Mouse (Mus musculus) ZHBTc4 (cell line): Measurements from ENCODE around the gene Wdr53.
"Not testable (repeated sequence)": the region's sequence is repeated elsewhere in the genome, so short reads cannot be mapped to it uniquely, and the experiment has no call there.

Source experiments
- DNase-seq: peaks from one replicate; pipeline ENCODE4 v3.0.0-alpha.2; 2011; ENCODE audit warnings: low read depth, low spot score

Wdr53 gene

DNA sequence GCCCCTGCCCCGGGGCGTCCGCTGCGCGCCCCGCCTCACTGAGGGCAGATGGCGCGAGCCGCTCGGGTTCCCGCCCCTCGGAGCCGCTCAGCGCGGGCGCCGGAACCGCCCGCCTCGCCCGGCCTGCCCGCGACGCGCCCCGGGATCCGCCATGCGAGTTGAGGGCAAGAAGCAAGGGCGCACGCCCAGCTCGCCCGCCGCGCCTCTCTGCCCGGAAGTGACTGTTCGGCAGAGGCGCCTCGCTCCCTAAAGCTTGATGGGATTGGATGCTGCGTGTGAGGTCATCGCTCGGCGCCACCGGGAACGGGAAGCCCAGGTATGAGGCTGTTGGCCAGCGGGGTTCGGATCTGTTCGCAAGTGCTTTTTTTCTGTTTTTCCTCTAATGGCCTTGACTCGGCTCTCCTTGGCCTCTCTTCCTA is at the start of gene Wdr53, which contains the start of gene Fbxo45:
Wdr53 (plus strand) TSS at position 276 of the 419 bp plus-strand sequence.
Fbxo45 (minus strand) TSS at position 207 of the 419 bp plus-strand sequence.
- DNase-seq: peak; percentile 98

DNA sequence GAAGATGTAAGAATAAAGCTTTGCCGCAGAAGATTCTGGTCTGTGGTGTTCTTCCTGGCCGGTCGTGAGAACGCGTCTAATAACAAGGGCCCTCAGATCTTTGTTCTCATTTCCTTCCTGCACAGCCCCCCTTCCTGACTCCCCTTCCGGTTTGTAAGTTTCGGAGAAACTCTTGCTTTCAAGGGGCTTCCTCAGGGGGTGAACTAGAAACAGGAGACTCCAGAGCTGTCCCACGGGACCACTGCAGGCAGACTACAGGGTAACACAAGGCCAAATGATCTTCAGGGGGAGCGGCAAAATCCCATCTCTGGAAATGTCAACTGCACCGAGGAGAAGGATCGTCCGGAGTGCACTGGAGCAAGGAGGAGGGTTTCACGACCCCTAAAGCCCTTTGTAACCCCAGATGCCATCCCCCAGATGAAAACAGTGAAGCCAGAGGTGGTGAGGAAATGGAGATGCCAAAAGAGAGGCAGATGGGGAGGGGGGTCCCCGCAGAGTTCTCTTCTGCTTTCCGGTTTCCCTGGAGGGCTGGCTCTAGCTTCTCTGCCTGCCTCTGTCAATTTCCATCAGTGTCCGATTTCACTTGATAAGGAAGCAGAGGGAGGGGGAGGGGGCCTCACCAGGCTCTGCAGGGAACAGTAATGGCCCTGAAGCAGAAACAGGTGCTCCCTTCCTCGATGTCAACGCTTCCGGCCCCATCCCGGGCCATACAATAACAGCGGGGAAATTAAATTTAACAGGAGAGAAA is 46.6 kb upstream of the Wdr53 start:
- no peak for DNase-seq

DNA sequence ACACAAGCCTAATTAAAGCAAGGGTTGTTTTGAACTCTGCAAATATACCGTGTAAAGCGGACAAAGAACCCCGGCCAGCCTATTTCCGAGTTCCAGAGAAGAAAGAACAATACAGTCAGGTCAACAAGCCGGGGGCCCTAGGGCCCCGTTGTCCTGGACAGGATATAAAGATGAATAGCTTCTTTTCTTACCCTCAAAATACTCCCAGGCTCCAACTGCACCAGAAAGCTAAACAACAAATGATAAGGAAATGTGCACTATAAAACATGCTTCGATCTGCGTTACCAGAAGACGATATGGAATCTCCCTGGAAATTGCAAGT is 46.1 kb upstream of the Wdr53 start:
- no peak for DNase-seq

DNA sequence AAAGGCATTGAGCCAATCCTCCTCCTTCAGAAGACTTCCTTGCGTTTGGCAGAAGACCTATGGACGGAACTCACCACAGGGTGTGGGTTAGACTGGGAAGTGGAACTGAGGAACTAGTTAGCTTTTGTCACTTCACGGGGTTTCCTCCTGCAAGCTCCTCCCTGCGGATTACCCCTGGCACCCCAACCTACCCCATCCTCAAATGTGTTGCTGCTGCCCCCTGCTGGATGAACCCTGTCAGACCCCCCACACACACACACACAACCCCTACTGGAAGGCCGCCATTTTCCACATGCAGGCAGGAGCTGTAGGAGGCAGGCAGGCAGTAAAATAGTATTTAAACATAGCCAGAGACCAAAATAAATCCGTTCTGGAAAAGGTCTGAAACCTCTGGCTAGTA is 44.3 kb upstream of the Wdr53 start:
- peak; percentile 67 for DNase-seq

DNA sequence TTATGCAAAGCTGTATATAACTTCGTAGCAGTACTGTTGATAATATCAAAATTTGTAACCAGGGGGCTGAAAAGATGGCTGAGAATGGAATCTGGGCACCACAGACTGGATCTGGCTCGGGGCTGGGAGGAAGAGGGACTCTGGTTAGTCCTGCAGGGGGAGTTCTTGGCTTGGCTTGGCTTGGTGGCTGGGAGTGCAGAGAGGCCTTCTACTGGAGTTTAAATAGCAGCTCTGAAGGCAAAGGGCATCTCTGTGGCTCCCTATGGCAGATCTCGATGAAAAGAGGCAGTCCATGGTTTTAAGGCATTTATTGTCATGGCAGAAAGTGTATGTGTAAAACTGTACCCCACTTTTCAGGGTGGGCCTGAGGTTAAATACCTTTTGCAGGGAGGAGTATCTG is 42.1 kb upstream of the Wdr53 start:
- peak; percentile 30 for DNase-seq

DNA sequence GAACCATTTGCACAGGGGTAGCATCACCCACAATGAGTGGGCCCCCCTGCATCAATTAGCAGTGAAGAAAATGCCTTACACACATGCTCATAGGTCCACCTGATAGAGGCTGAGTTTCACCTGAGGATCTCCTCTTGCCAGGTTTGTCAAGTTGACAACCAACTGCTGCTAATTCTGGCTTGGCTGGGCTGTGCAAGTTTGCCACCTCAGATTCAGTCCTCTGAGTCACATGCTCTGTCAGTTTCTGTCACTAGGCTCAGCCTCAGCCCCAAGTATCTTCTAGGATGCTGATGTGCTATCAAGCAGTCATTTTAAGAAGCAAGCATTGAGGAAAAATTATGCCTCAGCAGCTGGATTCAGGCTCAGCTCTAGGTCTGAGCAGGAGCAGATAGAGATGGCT is 32.9 kb upstream of the Wdr53 start:
- no peak for DNase-seq

DNA sequence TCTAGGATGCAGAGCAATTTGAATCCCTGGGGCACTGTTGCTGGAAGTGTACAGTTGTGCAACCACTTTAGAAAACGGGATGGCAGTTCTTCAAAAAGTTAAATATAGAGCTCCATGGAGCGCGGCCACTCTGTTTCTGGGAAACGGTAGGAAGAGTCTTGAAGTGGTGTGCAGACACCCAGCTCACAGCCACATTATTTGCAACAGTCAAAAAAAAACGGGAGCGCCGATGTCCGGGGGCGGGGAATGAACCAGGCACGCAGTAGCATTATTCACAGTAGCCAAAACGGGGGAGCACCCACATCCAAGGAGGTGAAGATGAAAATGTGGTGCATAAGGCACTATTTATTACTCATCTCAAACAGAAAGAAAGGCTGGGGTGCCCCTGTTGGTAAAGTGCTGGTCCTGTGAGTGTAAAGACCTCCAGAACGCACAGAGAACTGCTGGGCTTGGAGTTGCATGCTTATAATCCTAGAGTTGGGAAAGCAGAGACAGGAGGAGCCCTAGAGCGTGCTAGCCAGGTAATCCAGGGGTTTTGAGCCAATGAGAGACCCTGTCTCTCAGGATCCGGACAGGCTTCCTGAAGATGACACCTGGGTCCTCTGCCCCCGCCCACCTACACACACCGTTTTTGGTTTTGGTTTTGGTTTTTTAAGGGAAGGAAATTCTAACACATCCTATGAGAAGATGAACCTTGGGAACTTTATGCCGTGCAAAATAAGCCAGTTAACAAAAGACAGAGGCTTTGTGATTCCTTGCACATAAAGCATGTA is 32.0 kb upstream of the Wdr53 start:
- peak; percentile 22 for DNase-seq

DNA sequence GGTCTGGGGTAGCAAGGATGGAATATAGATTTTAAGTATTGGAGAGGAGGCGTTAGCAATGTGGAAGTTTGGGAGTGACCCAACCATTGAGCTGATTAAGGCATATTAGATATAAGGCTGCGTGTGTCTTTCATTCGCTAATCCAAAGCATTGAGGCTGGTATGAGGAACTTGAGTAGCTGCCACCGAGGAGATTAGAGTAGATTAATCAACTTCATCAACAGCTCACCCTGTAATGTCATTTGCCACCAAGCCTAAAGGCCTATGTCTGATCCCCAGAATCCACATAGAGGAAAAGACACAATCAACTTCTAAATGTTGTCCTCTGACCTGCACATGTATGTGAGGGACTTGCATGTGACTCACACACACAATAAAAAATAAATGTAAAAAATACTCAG is 25.2 kb upstream of the Wdr53 start:
- DNase-seq: no peak

DNA sequence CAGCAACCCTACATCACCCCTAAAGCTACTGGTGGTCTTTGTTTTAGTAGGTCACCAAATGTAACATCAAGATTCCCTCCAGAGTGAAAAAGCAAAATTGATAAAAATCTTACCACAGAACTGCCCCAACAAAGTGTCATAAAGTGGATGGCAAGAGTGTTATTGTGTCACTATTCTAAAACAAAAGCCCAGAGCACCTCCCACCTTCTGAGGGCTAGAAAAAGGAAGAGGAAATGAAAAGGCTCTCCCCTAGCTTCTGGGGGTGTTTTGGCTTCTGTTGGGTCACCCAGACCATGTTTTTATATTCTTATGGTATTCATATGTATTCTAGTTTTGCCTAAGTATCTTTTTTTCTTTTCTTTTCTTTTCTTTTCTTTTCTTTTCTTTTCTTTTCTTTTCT is 24.6 kb upstream of the Wdr53 start:
- no peak for DNase-seq

DNA sequence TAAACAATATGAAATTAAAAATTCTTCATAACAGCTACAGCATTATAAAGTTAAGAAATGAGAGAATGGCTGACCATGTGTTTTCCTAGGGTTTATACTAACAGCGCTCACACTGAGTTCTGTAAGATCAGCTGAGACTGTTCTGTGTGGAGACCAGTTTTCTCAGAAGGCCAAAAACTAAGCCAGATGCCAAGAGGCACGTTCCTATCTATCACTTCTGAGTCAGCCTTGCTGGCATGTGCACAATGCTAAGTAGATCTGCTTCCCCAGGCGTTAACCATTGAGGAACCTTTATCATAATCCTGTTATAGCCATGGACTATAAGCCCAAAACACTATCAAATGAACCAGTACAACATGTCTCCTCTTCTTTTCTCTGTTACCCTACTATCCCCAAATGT is 15.0 kb upstream of the Wdr53 start:
- not testable (repeated sequence) for DNase-seq

DNA sequence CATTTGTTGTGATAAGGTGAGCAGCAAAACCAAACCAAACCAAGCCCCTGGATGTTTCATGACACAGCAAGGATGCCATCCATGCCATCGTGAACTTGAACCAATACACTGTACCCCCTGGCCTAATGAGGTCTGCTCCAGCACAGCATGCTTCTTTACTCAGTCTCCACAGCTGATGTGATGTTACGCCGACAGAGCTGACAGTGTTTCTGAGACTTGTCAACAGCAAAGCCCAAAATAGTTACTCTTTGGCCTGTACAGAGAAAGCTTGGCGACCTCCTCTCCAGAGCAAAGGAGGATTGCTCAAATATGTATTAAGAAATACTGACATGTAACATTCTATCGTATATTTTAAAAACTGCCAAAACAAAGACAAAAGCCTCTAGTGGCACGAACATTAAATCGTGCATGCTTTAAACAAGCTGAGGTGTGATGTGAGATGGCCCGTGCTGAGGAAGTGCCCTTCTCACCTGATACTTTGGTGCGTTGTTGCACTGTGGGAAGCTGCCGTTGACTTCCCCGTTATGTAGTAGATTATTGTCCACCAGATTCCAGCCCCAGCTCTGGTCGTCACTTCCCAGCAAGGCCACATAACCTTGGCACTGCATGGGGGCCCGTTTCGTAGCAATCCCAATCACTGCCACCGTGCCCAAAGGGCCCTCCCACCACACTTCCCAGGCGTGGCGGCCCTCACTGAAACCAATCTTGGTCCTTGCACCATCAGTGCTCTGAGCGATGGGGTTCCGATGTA is 8.9 kb upstream of the Wdr53 start:
- DNase-seq: no peak

DNA sequence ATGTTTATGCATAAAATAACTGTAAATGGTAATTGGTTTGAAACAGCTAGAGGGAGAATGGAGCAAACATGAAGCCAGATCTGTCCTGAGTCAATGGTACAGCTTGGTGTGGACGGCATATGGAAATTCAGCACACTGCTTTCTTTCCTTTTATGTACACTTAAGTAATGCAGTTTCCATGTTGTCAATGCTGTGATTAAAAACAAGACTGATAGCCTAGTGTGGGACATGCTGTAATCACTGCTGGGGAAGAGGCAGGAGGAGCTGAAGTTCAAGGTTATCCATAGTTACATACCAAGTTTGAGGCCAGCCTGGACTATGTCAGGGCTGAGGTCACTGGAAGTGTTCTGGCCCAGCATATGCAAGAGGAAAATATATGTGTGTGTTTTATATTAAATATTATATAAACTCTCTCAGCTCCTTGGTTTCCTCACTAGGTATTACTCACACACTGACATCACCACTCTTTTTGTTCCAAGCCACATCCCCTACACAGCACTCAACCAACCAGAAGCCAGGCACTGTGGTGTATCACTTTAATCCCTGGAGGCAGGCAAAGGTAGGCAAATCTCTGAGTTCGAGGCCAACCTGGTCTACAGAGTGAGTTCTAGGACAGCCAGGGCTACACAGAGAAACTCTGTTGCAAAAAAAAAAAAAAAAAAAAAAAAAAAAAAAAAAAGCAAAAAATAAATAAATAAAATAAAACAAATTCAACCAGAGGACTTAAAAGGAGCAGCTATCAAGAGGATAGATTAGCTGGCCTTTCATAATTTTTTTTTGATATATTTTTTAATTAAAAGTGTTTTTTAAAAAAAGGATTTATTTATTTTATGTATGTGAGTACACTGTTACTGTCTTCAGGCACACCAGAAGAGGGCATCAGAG is 7.4 kb upstream of the Wdr53 start:
- DNase-seq: no peak

DNA sequence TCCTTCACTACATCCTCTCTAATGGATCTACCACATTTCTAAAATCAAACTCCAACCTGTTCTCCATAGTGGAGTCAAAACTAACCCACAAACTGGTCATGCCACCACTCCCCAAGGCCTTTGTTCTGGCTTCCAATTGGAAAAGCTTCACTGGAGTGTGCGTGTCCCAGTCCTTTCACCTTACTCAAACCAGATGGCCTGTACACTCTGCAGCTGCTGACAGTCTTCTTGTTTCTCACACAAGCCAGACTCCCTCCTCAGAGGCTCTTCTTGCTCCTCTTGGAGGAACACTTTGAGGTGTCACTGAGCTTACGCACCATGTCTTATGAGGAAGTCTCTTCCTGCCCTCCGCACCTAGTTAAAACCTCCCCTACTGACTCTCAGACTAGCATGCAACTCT is 3.1 kb upstream of the Wdr53 start:
- DNase-seq: no peak

DNA sequence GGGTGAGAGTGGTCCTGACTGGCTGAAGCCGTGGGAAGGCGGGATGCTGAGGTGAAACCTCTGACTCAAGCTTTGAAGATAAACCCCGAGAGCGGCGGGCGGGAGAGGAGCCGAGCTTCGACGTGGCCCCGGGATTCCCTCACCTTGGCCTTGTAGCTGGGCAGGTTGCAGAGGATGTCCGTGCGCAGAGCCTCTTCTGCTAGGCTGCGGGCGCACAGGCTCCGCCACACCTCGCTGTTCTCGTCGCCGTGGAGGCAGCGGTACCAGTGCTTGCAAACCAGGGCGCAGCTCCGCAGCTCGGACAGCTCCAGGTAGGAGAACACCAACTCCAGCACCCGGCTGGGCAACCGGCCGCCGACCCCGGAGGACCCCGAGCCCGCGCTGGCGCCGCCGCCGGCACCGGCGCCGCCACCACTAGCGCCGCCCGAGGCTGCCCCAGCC is 656 bp upstream of the Wdr53 start:
- DNase-seq: peak; percentile 84

DNA sequence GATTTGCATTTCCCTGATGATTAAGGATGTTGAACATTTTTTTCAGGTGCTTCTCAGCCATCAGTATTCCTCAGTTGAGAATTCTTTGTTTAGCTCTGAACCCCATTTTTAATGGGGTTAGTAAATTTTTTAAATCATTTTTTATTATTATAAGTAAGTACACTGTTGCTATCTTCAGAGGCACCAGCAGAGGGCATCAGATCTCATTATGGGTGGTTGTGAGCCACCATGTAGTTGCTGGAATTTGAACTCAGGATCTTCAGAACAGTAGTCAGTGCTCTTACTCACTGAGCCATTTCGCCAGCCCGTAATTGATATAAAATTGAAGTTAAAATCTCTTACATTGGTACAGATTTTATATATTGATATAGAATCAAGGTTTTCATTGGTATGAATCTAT is 17.2 kb downstream of the Wdr53 start:
- DNase-seq: peak; percentile 51

DNA sequence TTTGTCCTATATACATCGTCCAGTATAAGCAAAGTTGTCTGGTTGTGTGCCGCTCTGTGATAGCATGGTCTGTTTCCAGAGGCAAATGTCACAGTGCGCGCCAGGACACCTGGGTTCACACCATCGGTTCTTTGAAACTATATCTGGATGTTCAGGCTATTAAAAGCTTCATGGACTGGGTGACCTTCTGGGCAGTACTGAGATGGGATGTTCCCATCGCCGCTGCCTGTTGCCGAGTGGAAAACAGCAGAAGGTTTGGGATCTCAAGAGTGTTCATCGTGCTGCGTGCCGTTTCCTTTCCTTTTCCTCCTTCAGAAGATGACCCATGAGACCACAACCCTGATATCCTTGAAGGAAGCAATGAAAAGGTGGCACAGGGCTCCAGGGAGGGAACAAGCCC is 24.3 kb downstream of the Wdr53 start, which contains the start of gene Smco1:
Smco1 (plus strand) TSS at position 178 of the 400 bp plus-strand sequence.
- no peak for DNase-seq

DNA sequence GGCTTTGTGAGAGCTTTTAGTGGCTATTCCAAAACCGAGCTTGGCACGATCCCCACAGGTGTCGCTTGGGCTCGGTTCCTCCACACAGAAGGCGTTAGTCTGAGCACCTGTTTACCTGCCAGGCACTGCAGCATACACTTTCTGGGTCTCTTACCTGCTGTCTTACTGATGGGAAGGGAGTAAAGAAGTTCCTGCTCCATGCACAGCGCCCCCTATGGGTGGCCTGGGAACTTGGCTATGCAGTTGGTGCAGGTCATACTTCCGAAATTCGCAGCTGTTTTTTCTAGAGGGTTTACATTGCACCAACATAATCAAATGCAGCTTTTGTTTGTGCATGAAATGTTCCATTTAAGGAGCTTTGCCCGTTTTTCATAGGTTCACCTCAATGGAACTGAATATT is 26.3 kb downstream of the Wdr53 start:
- DNase-seq: peak; percentile 83

DNA sequence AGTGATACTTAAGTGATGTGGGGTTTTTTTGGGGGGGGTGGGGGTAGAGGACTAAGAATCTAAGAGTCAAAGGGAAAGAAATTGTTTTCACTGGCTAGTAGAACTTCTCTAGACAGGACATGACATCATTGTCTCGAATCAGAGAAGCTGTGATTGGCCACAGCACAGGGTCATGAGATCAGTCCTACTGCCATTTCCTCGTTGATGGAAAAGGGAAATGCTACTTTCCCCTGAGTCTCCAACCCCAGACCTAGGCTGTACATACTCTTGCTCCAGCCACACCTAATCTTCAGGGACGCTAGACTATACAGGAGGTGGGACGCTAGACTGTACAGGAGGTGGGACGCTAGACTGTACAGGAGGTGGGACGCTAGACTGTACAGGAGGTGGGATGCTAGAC is 28.0 kb downstream of the Wdr53 start:
- peak; percentile 29 for DNase-seq

DNA sequence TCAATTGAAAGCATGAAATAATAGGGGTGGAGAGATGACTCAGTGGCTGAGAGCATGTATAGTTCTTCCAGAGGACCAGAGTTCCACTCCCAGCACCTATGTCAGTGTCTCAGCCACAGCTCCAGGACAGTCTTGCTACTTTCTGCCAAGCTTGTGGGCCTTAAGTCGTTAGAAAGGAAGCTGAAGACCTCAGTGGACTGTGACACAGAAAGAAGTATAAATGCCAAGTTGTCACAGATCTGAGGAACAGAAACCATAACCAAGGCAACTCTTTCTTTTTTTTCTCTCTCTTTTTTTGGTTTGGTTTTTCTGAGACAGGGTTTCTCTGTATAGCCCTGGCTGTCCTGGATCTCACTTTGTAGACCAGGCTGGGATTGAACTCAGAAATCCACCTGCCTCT is 28.8 kb downstream of the Wdr53 start:
- no peak for DNase-seq

DNA sequence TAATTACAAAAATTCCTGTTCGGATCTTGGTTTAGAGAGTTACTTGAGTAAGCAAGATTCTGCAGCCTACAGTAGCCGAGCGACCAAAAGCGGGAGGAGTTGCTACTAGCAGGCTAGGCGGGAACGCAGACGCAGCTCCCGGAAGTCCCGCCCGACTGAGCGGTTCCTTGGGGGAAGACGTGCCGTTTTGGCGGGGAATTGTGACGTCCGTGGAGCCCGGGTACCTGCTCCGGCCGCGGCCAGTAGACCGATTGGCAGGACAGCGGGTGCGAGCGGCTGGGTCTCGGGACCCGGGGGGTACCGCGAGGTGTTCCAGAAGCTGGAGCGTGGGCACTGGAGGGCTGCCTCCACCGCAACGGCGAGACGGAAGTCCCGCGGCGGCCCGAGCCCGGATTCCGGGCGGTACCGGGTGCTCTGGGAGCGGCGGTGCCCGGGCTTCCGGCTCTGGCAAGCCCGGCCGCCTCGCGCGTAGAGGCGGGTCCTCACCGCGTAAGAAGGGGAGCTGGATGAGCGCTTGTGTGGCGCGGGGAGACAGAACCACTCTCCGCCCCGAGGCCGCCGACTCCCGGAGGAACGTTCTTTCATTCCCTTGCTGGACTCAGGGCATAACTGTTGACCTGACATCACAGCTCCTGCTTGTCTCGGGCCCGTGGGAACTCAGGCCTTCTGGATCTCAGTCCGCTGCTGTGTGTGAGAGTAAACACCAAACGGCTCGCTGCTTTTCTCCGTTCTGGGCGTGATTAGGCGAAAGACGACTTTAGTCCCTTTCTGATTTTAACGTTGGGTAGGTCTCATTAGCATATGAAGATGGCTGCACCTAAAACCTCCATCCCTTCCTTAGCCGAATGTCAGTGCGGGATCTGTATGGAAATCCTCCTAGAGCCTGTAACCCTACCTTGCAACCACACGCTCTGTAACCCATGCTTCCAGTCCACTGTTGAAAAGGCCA is 30.6 kb downstream of the Wdr53 start, which contains the start of gene Rnf168:
Rnf168 (plus strand) TSS at position 152 of the 949 bp plus-strand sequence.
- peak; percentile 93 for DNase-seq
